Mouse (Mus musculus) C2C12 (cell line): ENCODE data around the gene Fcamr.

ENCODE experiments used
- CEBPB ChIP-seq: IDR thresholded peaks from one replicate; pipeline ENCODE4 v1.6.1; 2011; ENCODE audit warnings: low read depth, mild to moderate bottlenecking, control low read depth, moderate library complexity
- CTCF ChIP-seq: IDR thresholded peaks from one replicate; pipeline ENCODE4 v1.5.1; 2011; ENCODE audit not compliant: control insufficient read depth, insufficient read depth, insufficient read length
- FOSL1 ChIP-seq: IDR thresholded peaks from one replicate; pipeline ENCODE4 v1.8.0; 2011; ENCODE audit warnings: mild to moderate bottlenecking, low read length; ENCODE audit not compliant: poor library complexity, insufficient read depth, severe bottlenecking
- MAX ChIP-seq: IDR thresholded peaks from one replicate; pipeline ENCODE4 v1.6.1; 2011; ENCODE audit warnings: mild to moderate bottlenecking, control low read depth
- MYOD1 ChIP-seq: IDR thresholded peaks from one replicate; pipeline ENCODE4 v1.6.1; 2011; ENCODE audit warnings: low read depth; ENCODE audit not compliant: control insufficient read depth, insufficient read length
- USF1 ChIP-seq: IDR thresholded peaks from one replicate; pipeline ENCODE4 v1.6.1; 2011; ENCODE audit warnings: low read depth, mild to moderate bottlenecking, control low read depth, moderate library complexity

DNA sequence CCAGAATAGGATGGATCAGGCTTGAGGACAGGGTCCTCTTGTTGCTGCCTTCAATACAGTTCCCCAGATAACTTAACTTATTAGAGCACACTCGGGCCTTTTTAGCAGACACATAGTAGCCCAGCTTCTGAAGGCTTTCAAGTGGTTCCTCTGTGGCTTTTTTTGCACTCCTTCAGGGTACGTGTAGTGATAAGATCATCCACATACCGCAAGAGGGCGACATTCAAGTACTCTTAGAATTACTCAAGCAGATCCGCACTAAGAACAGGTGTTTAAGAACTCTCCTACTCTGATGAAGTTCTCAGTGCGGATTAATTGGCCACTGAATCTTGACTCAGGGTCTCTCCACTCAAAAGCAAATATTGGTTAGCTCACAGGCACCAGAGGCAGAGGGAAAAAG is 37.6 kb downstream of the Fcamr start:
- TF ChIP-seq CTCF (no peak), USF1 (no peak), MAX (no peak), CEBPB (no peak), MYOD1 (no peak), FOSL1 (no peak)
